Mouse (Mus musculus) right cerebral cortex, postnatal 36 days (tissue): ENCODE results near the gene Slc46a1.

ENCODE experiments used
- DNase-seq, 2 experiments: peaks; one replicate each; pipeline ENCODE4 v3.0.0; 2022; ENCODE audit warnings: low spot score in 2 of 2, mixed read lengths in 1 of 2

Slc46a1 gene

GRCm38 (mm10) chr11:78501529-78501928, 36.0 kb downstream of the Slc46a1 start:
- no peak for DNase-seq

DNA sequence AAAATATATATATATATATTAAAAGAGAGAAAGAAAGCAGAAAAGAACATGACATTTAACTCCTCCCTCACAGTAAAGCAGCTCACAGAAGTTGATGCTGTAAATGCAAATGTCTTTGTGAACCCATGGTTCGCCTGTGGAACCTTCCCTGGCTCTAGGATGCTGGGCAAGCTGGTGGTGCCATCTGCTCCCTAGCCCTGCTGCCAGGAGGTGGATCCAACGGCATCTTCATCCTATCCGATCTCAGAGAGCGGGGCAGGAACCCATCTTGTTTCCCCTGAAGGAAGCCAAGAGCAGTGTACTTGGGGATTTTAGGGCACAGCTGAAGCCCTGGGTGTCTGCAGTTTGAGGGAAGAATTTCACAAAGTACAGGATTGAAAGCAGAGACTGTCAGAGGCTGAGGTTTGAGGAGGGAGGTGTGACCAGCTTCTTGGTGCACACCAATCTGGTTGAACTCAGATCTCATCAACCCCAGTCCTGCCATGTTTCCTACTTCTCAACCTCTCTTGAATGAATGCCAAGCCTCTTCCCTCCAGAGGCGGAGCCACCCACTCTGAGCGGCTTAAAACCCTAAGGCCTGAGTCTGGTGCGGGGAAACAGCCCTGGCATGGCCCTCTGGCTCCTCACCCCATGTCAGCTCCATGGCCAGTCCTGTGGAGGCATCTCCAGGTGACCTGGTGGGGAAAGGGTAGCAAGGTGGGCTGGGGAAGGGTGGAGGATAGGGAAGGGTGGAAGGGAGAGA, 37.6 kb downstream of the Slc46a1 start, which contains the start of gene Sebox:
Gene Sebox, plus strand, starts transcription at position 539 of the 742 bp plus-strand sequence.
- DNase-seq, result no peak

- no peak for DNase-seq
These were observed 39.9 kb downstream of the Slc46a1 start for GRCm38 (mm10) chr11:78505430-78505829.

DNA sequence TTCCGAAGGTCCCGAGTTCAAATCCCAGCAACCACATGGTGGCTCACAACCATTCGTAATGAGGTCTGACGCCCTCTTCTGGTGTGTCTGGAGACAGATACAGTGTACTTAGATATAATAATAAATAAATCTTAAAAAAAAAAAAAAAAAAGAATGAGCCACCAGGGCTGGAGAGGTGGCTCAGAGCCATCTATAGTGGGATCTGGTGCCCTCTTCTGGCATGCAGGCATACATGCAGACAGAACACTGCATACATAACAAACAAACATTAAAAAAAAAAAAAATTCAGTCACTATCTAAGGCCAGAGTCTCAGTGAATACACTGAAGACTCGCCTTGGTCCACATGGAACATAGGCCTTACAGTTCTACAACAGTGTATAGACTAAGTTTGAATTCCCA, 43.7 kb downstream of the Slc46a1 start:
- no peak for DNase-seq

- DNase-seq, result peak; percentile 86 to 90
These were observed 46.8 kb downstream of the Slc46a1 start, which contains the start of the genes Tmem199 and Poldip2 for GRCm38 (mm10) chr11:78512025-78512957. Tmem199 (minus strand) TSS chr11:78512172. Poldip2 (plus strand) TSS chr11:78512193.

DNA sequence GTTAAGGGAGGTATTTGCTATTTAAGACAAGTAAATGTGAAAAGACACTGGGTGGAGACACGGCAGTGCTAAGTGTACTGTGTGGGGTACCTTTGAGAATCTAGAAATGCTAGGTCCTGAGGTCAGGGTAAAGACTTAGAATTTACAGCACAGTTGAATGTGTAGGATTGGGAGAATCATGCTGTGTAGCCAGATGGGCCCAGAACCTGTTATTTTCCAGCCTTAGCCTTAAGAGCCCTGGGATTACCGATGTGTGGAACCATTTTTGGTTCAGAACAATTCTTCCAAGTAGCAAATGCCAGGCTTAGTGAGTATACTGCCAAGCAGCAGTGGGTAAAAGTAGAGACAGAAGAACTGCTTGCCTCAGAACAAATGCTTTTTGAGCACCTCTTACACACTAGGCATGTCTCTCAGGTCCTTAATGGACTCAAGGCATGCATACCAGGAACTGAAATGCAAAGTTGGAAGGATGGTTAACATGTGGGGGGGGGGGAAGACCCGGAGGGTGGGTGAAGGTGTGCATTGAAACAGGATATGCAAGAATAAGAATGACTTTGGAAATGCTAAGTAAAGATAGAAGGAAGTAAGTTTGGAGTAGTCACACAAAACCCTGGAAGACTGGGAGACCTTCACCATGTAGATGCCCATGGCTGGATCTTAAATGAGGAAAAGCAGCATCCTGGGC, 47.8 kb downstream of the Slc46a1 start:
- no peak for DNase-seq

DNA sequence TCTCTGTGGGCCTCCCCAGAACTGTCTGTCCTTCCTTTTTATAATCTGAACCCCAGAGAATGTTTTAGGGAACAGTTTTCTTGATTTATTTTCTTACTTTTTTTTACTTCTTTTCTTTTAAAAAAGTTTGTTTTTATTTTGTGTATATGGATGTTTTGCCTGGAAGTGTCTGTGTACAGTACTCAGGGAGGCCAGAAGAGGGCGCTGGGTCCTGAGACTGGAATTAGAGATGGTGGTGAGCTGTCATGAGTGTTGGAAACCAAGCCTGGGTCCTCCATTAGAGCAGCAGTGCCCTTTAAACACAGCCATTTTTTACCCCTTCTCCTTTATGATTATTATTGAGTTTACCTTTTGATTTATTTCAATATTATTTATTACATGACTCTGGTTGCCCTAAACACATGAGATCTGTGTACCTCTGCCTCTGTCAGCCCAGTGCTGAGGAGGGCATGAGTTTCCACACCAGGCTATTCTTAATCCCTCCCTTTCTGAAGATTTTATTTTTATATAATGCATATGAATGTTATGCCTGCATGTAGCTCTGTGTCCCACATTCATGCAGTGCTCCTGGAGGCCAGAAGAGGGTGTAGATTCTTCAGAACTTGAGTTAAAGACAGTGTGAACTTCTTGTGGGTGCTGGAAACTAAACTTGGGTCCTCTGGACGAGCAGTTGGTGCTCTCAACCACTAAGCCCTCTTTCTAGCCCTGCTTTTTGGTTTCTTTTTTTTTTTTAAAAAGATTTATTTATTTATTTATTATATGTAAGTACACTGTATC, 50.2 kb downstream of the Slc46a1 start:
- DNase-seq, result no peak

DNA sequence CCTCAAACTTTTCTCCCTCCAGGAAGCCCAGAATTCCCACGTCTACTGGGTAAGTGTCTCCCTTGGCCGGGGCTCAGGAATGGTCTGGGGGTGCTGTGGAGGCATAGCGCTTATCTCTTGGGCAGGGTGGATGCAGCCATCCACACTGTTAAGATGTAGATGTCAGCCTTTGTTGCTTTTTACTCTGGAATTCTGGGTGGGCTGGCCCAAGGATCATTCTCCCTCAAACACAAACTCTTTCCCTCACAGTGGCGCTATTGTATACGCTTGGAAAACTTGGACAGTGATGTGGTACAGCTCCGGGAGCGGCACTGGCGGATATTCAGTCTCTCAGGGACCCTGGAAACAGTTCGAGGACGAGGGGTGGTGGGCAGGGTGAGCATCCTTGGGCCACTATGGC, 53.4 kb downstream of the Slc46a1 start:
- no peak for DNase-seq
